13 mouse cellular contexts compared by ENCODE assay signal in genomic region chr2:103896160-103896559, GRCm38 (mm10).
DNase-seq lines count a peak whose midpoint lies in the region; ATAC-seq lines count a peak whose summit lies in the region.
"Had no signal": no experiment of that assay in that cellular context is flagged by ENCODE, and none has a peak within 500 bp of the region (broad histone marks: within the 10 kb centered on the region; RNA-seq: fewer than 3 reads in every experiment).

No protein-coding gene starts in this region.

- 41% methylated on average over 5 of the region's 5 CpGs for WGBS in limb, embryonic 10.5 days
- 37% methylated on average over 5 of the region's 5 CpGs for WGBS in stomach, embryonic 16.5 days
- WGBS in neural tube, embryonic 15.5 days: 67% methylated on average over 5 of the region's 5 CpGs

- ATAC-seq in erythroid progenitor cell, adult 5-6 weeks (replicated peaks; ENCODE audit: low FRiP score, poor library complexity, severe bottlenecking): peak; percentile 36
- ATAC-seq in stomach, embryonic 16.5 days (ENCODE audit: insufficient read depth, low FRiP score): peak; percentile 48; the same call in 1 of the 2 replicates
- no peak for ATAC-seq in neural tube, embryonic 15.5 days (ENCODE audit: low FRiP score)
- ATAC-seq in CD4-positive, CD25-positive, alpha-beta regulatory T cell, adult 4 months: no peak
- ATAC-seq: forebrain, embryonic 15.5 days had no signal

- no peaks in the 10 kb centered on the region for H3K27me3 ChIP-seq in limb, embryonic 10.5 days (ENCODE audit: low read depth, poor library complexity, severe bottlenecking)
- no peaks in the 10 kb centered on the region for H3K27me3 ChIP-seq in stomach, embryonic 16.5 days (ENCODE audit: control insufficient read depth, insufficient read depth, low read length)
- no peaks in the 10 kb centered on the region for H3K27me3 ChIP-seq in neural tube, embryonic 15.5 days (replicated peaks)
- H3K27me3 ChIP-seq: forebrain, embryonic 15.5 days; neural tube, embryonic 13.5 days had no signal

- H3K4me1 ChIP-seq in limb, embryonic 10.5 days: peaks cover 58% of the 10 kb centered on the region
- H3K4me1 ChIP-seq in stomach, embryonic 16.5 days (ENCODE audit: control insufficient read depth, insufficient read depth, low read length): peaks cover 16% of the 10 kb centered on the region; the same call in 1 of the 2 replicates
- H3K4me1 ChIP-seq in neural tube, embryonic 15.5 days: peaks cover 5% of the 10 kb centered on the region

- H3K9me3 ChIP-seq in limb, embryonic 10.5 days (replicated peaks): no peaks in the 10 kb centered on the region
- H3K9me3 ChIP-seq in stomach, embryonic 16.5 days (replicated peaks; ENCODE audit: control insufficient read depth, low read length): no peaks in the 10 kb centered on the region
- no peaks in the 10 kb centered on the region for H3K9me3 ChIP-seq in neural tube, embryonic 15.5 days (replicated peaks)
- H3K9me3 ChIP-seq: forebrain, embryonic 15.5 days; neural tube, embryonic 13.5 days had no signal

- peak overlapping the region; percentile 71 for H3K27ac ChIP-seq in limb, embryonic 10.5 days
- no peak overlapping the region for H3K27ac ChIP-seq in stomach, embryonic 16.5 days (ENCODE audit: low read length)
- H3K27ac ChIP-seq in neural tube, embryonic 15.5 days (replicated peaks): no peak overlapping the region
- H3K27ac ChIP-seq: forebrain, embryonic 15.5 days; neural tube, embryonic 13.5 days had no signal

- no peak overlapping the region for H3K9ac ChIP-seq in stomach, embryonic 16.5 days (ENCODE audit: low read length)
- H3K9ac ChIP-seq in neural tube, embryonic 15.5 days (replicated peaks): no peak overlapping the region
- H3K9ac ChIP-seq: forebrain, embryonic 15.5 days; neural tube, embryonic 13.5 days had no signal

- DNase-seq in ovary, postnatal 36 days (ENCODE audit: low spot score): peak; percentile 46
- no peak for DNase-seq in ovary, postnatal 10 days (ENCODE audit: low spot score)
- DNase-seq in limb, embryonic 10.5 days (ENCODE audit: low spot score): no peak
- no peak for DNase-seq in cerebellum, postnatal 14 days
- DNase-seq: cerebellum, adult 9-11 months; kidney, adult 8-10 months; lung, adult 2 months had no signal

- no peak overlapping the region for H3K4me3 ChIP-seq in limb, embryonic 10.5 days
- no peak overlapping the region for H3K4me3 ChIP-seq in stomach, embryonic 16.5 days (replicated peaks; ENCODE audit: low read length)
- no peak overlapping the region for H3K4me3 ChIP-seq in neural tube, embryonic 15.5 days (replicated peaks)
- H3K4me3 ChIP-seq: forebrain, embryonic 15.5 days; neural tube, embryonic 13.5 days had no signal

- H3K36me3 ChIP-seq in limb, embryonic 10.5 days: no peaks in the 10 kb centered on the region
- no peaks in the 10 kb centered on the region for H3K36me3 ChIP-seq in stomach, embryonic 16.5 days (ENCODE audit: control insufficient read depth, insufficient read depth, low read length)
- no peaks in the 10 kb centered on the region for H3K36me3 ChIP-seq in neural tube, embryonic 15.5 days
- H3K36me3 ChIP-seq: forebrain, embryonic 15.5 days; neural tube, embryonic 13.5 days had no signal

- no peak overlapping the region for H3K4me2 ChIP-seq in stomach, embryonic 16.5 days (ENCODE audit: low read depth, low read length)
- H3K4me2 ChIP-seq in neural tube, embryonic 15.5 days: no peak overlapping the region
- H3K4me2 ChIP-seq: forebrain, embryonic 15.5 days; neural tube, embryonic 13.5 days had no signal

Comparison
In these comparisons a context has a peak if more than half of its experiments do, and no peak if none do; other contexts are left out.
1. ATAC-seq: peak in erythroid progenitor cell, adult 5-6 weeks (single experiment) and stomach, embryonic 16.5 days (single experiment); none in neural tube, embryonic 15.5 days (single experiment) and CD4-positive, CD25-positive, alpha-beta regulatory T cell, adult 4 months (single experiment).